Mouse (Mus musculus): Measurements from ENCODE around the gene Apol7e. TPM values are rescaled to one million over a fixed set of nuclear protein-coding genes. Genes with fewer than 3 reads are reported as not detected.
"Not testable (repeated sequence)": the region's sequence is repeated elsewhere in the genome, so short reads cannot be mapped to it uniquely, and the experiment has no call there.

Apol7e gene
- total RNA-seq, 1 experiment, result 0.13 TPM

DNA sequence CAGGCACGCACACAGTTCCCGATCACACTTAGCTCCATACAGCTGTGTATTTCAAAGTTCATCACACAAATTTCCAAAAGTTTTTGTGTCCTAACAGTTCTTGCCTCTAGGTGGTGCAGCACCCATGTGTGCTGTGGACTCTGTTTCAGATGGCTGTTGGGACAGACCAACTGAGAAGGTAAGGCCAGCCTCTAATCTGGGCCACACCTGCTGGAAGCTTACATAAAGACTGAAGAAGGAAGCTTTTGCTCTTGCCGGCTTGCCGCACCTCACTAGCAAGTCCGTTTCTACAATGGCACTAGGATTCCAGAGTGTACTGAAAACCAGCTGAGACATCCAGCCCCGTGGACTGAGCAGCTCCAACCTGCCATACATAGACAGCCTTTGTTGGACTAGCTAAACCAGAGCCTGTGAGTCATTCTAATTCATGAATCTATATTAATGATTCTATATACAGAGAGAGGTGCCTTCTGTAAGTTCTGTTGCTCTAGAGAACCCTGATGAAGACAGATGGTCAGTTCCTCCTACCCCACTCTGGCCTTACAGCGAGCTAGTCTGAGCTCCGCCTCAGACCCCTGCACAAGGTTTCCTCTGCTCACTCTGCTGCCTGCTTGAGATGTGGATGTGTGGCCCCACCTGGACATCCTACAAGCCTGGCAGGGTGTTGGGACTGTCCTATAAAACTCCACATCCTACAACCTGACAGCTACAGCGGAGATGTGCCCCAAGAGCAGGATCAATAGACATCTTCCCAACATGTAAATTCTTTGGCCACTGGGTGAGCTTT, 42.0 kb downstream of the Apol7e start:
- Histone ChIP-seq H3K4me1 (ENCODE audit: control insufficient read depth in 2 of 2, insufficient read depth in 2 of 2, low read length in 2 of 2, poor library complexity in 1 of 2) (no peaks in the 10 kb centered on the region), H3K27ac (ENCODE audit: insufficient read depth, low read depth, low read length, poor library complexity, severe bottlenecking) (no peak overlapping the region), H3K4me3 (ENCODE audit: insufficient read depth in 1 of 2, low read depth in 1 of 2, low read length in 2 of 2, poor library complexity in 1 of 2, severe bottlenecking in 1 of 2) (no peak overlapping the region), H3K9ac (ENCODE audit: insufficient read depth, low read depth, low read length, poor library complexity, severe bottlenecking) (no peak overlapping the region), H3K9me3 (ENCODE audit: control insufficient read depth, insufficient read depth, low read depth, low read length) (no peaks in the 10 kb centered on the region), H3K36me3 (ENCODE audit: control insufficient read depth, insufficient read depth, low read length, poor library complexity, severe bottlenecking) (no peaks in the 10 kb centered on the region)
- DNase-seq (ENCODE audit: low read depth, low spot score), result no peak
- in situ Hi-C loops (cut with MboI; ENCODE audit: low sequenced_read_pairs in 2 of 2, unreplicated experiment in 2 of 2), result no loop called here
- TF ChIP-seq CHD2 (IDR thresholded peaks at IDR 0.05; ENCODE audit: low read depth, low read length) (no peak), MAFK (IDR thresholded peaks at IDR 0.05; ENCODE audit: insufficient read depth, low read depth, low read length) (no peak), ZC3H11A (IDR thresholded peaks at IDR 0.05; ENCODE audit: borderline replicate concordance, low read depth, low read length) (no peak), ZNF384 (IDR thresholded peaks at IDR 0.05; ENCODE audit: low read depth, low read length) (no peak), HCFC1 (IDR thresholded peaks at IDR 0.05; ENCODE audit: borderline replicate concordance, insufficient read depth, low read length) (no peak)

DNA sequence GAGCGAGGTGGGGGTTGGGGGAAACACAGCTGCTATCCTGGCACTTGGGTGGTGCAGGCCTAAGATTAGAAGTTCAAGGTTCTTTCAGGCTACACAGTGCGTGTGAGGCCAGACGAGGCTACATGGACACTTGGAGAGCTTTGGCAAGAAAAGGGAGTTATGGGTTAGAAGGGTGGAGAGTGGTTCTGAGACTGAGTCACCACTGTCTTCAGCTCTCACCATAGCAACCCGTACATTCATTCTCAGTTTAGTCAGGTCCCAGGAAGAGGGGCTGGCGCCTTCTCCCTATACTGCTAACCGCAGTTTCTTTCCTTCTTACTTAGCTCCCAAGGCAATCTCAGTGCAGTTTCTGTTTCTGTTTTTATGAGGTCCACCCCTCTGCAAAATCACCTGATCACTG, 42.9 kb downstream of the Apol7e start:
- H3K9ac ChIP-seq (ENCODE audit: insufficient read depth, low read depth, low read length, poor library complexity, severe bottlenecking); H3K4me3 ChIP-seq (ENCODE audit: insufficient read depth in 1 of 2, low read depth in 1 of 2, low read length in 2 of 2, poor library complexity in 1 of 2, severe bottlenecking in 1 of 2); H3K9me3 ChIP-seq (ENCODE audit: control insufficient read depth, insufficient read depth, low read depth, low read length); H3K27ac ChIP-seq (ENCODE audit: insufficient read depth, low read depth, low read length, poor library complexity, severe bottlenecking); DNase-seq (ENCODE audit: low read depth, low spot score); in situ Hi-C loops (cut with MboI; ENCODE audit: low sequenced_read_pairs in 2 of 2, unreplicated experiment in 2 of 2); H3K36me3 ChIP-seq (ENCODE audit: control insufficient read depth, insufficient read depth, low read length, poor library complexity, severe bottlenecking); H3K4me1 ChIP-seq (ENCODE audit: control insufficient read depth in 2 of 2, insufficient read depth in 2 of 2, low read length in 2 of 2, poor library complexity in 1 of 2): not testable (repeated sequence)

DNA sequence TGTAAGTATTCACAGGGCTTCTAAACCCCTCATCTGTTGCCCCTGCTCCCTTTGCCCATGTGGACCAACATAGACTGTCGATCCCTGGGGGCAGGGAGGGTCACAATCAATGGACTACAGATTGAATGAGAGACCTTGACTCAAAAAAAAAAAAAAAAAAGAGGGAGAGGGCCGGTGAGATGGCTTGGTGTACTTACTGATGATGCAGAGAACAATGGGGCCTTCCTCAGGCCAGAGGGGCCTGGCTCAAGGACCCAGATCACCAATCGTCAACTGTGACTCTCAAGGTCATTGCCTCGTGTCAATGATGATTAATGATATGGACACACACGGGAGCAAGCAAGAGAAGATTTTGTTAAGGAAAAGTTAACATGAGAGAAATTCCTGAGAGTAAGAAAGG, 46.0 kb downstream of the Apol7e start:
- H3K27ac ChIP-seq (ENCODE audit: insufficient read depth, low read depth, low read length, poor library complexity, severe bottlenecking), result no peak overlapping the region
- H3K4me3 ChIP-seq (ENCODE audit: insufficient read depth in 1 of 2, low read depth in 1 of 2, low read length in 2 of 2, poor library complexity in 1 of 2, severe bottlenecking in 1 of 2), result no peak overlapping the region
- DNase-seq (ENCODE audit: low read depth, low spot score), result no peak
- H3K4me1 ChIP-seq (ENCODE audit: control insufficient read depth in 2 of 2, insufficient read depth in 2 of 2, low read length in 2 of 2, poor library complexity in 1 of 2), result no peaks in the 10 kb centered on the region
- no peaks in the 10 kb centered on the region for H3K9me3 ChIP-seq (ENCODE audit: control insufficient read depth, insufficient read depth, low read depth, low read length)
- TF ChIP-seq CHD2 (IDR thresholded peaks at IDR 0.05; ENCODE audit: low read depth, low read length) (no peak), ZNF384 (IDR thresholded peaks at IDR 0.05; ENCODE audit: low read depth, low read length) (peak; percentile 61)
- in situ Hi-C loops (cut with MboI; ENCODE audit: low sequenced_read_pairs in 2 of 2, unreplicated experiment in 2 of 2), result no loop called here
- H3K9ac ChIP-seq (ENCODE audit: insufficient read depth, low read depth, low read length, poor library complexity, severe bottlenecking), result no peak overlapping the region
- no peaks in the 10 kb centered on the region for H3K36me3 ChIP-seq (ENCODE audit: control insufficient read depth, insufficient read depth, low read length, poor library complexity, severe bottlenecking)

DNA sequence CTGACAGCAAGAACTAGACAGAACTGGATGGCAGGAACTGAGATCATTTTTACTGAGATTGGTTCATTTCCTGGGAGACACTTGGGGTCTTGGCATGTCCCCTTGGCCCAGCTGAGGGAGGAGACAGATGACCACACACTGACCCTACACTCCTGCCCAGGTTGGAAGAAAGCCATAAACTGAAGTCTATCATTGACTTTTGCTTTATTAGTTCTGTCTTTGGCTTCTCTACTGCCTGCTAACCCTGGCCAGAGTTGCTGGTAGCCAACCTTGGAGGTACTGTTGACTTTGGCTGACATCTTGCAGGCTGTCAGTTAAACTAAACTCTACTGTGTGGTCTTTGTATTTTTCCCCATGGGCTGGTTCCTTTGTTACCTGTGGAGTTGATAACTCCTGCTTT, 46.4 kb downstream of the Apol7e start:
- Histone ChIP-seq H3K9ac (ENCODE audit: insufficient read depth, low read depth, low read length, poor library complexity, severe bottlenecking) (no peak overlapping the region), H3K4me1 (ENCODE audit: control insufficient read depth in 2 of 2, insufficient read depth in 2 of 2, low read length in 2 of 2, poor library complexity in 1 of 2) (no peaks in the 10 kb centered on the region), H3K36me3 (ENCODE audit: control insufficient read depth, insufficient read depth, low read length, poor library complexity, severe bottlenecking) (no peaks in the 10 kb centered on the region), H3K27ac (ENCODE audit: insufficient read depth, low read depth, low read length, poor library complexity, severe bottlenecking) (no peak overlapping the region), H3K4me3 (ENCODE audit: insufficient read depth in 1 of 2, low read depth in 1 of 2, low read length in 2 of 2, poor library complexity in 1 of 2, severe bottlenecking in 1 of 2) (no peak overlapping the region), H3K9me3 (ENCODE audit: control insufficient read depth, insufficient read depth, low read depth, low read length) (no peaks in the 10 kb centered on the region)
- in situ Hi-C loops (cut with MboI; ENCODE audit: low sequenced_read_pairs in 2 of 2, unreplicated experiment in 2 of 2), result no loop called here
- TF ChIP-seq CHD2 (IDR thresholded peaks at IDR 0.05; ENCODE audit: low read depth, low read length) (no peak), MAFK (IDR thresholded peaks at IDR 0.05; ENCODE audit: insufficient read depth, low read depth, low read length) (no peak), ZC3H11A (IDR thresholded peaks at IDR 0.05; ENCODE audit: borderline replicate concordance, low read depth, low read length) (no peak), HCFC1 (IDR thresholded peaks at IDR 0.05; ENCODE audit: borderline replicate concordance, insufficient read depth, low read length) (no peak), ZNF384 (IDR thresholded peaks at IDR 0.05; ENCODE audit: low read depth, low read length) (no peak)
- no peak for DNase-seq (ENCODE audit: low read depth, low spot score)

DNA sequence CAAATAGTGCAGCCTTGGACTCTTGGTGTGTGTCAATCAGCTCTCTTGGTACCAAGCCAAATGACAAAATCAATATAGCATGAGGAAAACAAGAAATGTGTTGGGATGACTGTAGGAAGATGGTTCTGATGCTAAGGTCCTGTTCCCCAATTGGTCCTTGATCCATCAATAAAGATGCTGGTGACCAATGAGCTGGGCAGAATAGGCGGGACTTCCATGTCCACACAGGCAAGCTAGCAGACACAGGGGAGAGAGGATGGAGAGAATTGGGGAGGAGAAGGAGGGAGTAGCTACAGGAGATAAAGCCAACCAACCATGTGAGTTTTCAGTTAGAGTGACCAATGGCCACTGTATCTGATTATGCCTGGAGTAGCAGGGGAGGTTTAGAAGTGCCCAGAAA, 47.7 kb downstream of the Apol7e start:
- Histone ChIP-seq H3K27ac (ENCODE audit: insufficient read depth, low read depth, low read length, poor library complexity, severe bottlenecking) (no peak overlapping the region), H3K36me3 (ENCODE audit: control insufficient read depth, insufficient read depth, low read length, poor library complexity, severe bottlenecking) (no peaks in the 10 kb centered on the region), H3K4me1 (ENCODE audit: control insufficient read depth in 2 of 2, insufficient read depth in 2 of 2, low read length in 2 of 2, poor library complexity in 1 of 2) (no peaks in the 10 kb centered on the region), H3K9me3 (ENCODE audit: control insufficient read depth, insufficient read depth, low read depth, low read length) (no peaks in the 10 kb centered on the region), H3K9ac (ENCODE audit: insufficient read depth, low read depth, low read length, poor library complexity, severe bottlenecking) (no peak overlapping the region), H3K4me3 (ENCODE audit: insufficient read depth in 1 of 2, low read depth in 1 of 2, low read length in 2 of 2, poor library complexity in 1 of 2, severe bottlenecking in 1 of 2) (no peak overlapping the region)
- no peak for DNase-seq (ENCODE audit: low read depth, low spot score)
- in situ Hi-C loops (cut with MboI; ENCODE audit: low sequenced_read_pairs in 2 of 2, unreplicated experiment in 2 of 2), result no loop called here
- TF ChIP-seq MAFK (IDR thresholded peaks at IDR 0.05; ENCODE audit: insufficient read depth, low read depth, low read length), result no peak
- no peak for TF ChIP-seq ZNF384 (IDR thresholded peaks at IDR 0.05; ENCODE audit: low read depth, low read length)
- no peak for TF ChIP-seq HCFC1 (IDR thresholded peaks at IDR 0.05; ENCODE audit: borderline replicate concordance, insufficient read depth, low read length)
- TF ChIP-seq CHD2 (IDR thresholded peaks at IDR 0.05; ENCODE audit: low read depth, low read length), result no peak
- no peak for TF ChIP-seq ZC3H11A (IDR thresholded peaks at IDR 0.05; ENCODE audit: borderline replicate concordance, low read depth, low read length)

Data from ES-E14 (cell line).